In genomic region chr19:41053530-41053929, GRCm38 (mm10) we compare ENCODE assay signal across 10 mouse cellular contexts. TPM values are rescaled to one million over a fixed set of nuclear protein-coding genes. Genes with fewer than 3 reads are reported as not detected.
DNase-seq lines count a peak whose midpoint lies in the region; ATAC-seq and TF ChIP-seq lines count a peak whose summit lies in the region.
"Had no signal": no experiment of that assay in that cellular context is flagged by ENCODE, and none has a peak within 500 bp of the region (broad histone marks: within the 10 kb centered on the region; RNA-seq: fewer than 3 reads in every experiment).

No protein-coding gene starts in this region.

- H3K9ac ChIP-seq in intestine, embryonic 14.5 days (ENCODE audit: low read length), result no peak overlapping the region
- no peak overlapping the region for H3K9ac ChIP-seq in intestine, embryonic 15.5 days
- H3K9ac ChIP-seq: limb, embryonic 15.5 days had no signal

- H3K9me3 ChIP-seq in intestine, embryonic 14.5 days (ENCODE audit: control insufficient read depth, low read length), result no peaks in the 10 kb centered on the region
- H3K9me3 ChIP-seq in intestine, embryonic 15.5 days, result no peaks in the 10 kb centered on the region
- H3K9me3 ChIP-seq: limb, embryonic 15.5 days had no signal

- no peak overlapping the region for H3K27ac ChIP-seq in intestine, embryonic 14.5 days (ENCODE audit: low read depth)
- H3K27ac ChIP-seq in intestine, embryonic 15.5 days, result no peak overlapping the region
- no peak overlapping the region for H3K27ac ChIP-seq in thymus, adult 2 months (ENCODE audit: control insufficient read depth, insufficient read depth, low read length)
- H3K27ac ChIP-seq: limb, embryonic 15.5 days had no signal

- no peak for TF ChIP-seq POLR2A in thymus, adult 2 months (IDR thresholded peaks at IDR 0.05; ENCODE audit: control insufficient read depth, extremely low read depth, insufficient read depth, low read length, poor library complexity)

- peak; percentile 67 for DNase-seq in intestine, embryonic 14.5 days (ENCODE audit: low spot score)
- peak; percentile 68 for DNase-seq in ES-CJ7 (ENCODE audit: low read depth, low spot score)
- peak; percentile 54 for DNase-seq in embryo, embryonic 10.5 days (ENCODE audit: low spot score)
- peak; percentile 42 for DNase-seq in lung, postnatal 10 days
- DNase-seq in thymus, adult 2 months, result peak; percentile 74
- DNase-seq in right cerebral cortex, adult 18-20 months, result no peak
- DNase-seq in right cerebral cortex, postnatal 14 days, result no peak

- peak; percentile 79; the same call in 1 of the 2 replicates for TF ChIP-seq CTCF in thymus, adult 2 months (IDR thresholded peaks at IDR 0.05; ENCODE audit: borderline replicate concordance, control insufficient read depth, extremely low read depth, insufficient read depth, low read length, poor library complexity)

- no peak overlapping the region for H3K4me2 ChIP-seq in intestine, embryonic 14.5 days (ENCODE audit: low read length)
- H3K4me2 ChIP-seq in intestine, embryonic 15.5 days (replicated peaks), result no peak overlapping the region
- H3K4me2 ChIP-seq: limb, embryonic 15.5 days had no signal

- H3K4me1 ChIP-seq in intestine, embryonic 14.5 days (replicated peaks; ENCODE audit: control insufficient read depth, insufficient read depth, low read length), result no peaks in the 10 kb centered on the region
- peaks cover 3% of the 10 kb centered on the region; the same call in 1 of the 2 replicates for H3K4me1 ChIP-seq in intestine, embryonic 15.5 days (replicated peaks)
- peaks cover 6% of the 10 kb centered on the region; the same call in 1 of the 2 replicates for H3K4me1 ChIP-seq in thymus, adult 2 months (replicated peaks; ENCODE audit: control insufficient read depth, insufficient read depth, low read length)
- H3K4me1 ChIP-seq: limb, embryonic 15.5 days had no signal

- no peaks in the 10 kb centered on the region for H3K27me3 ChIP-seq in intestine, embryonic 14.5 days (replicated peaks; ENCODE audit: control insufficient read depth, insufficient read depth, low read length)
- H3K27me3 ChIP-seq in intestine, embryonic 15.5 days (replicated peaks), result no peaks in the 10 kb centered on the region
- no peaks in the 10 kb centered on the region for H3K27me3 ChIP-seq in thymus, adult 2 months (ENCODE audit: control insufficient read depth, insufficient read depth, low read length)
- H3K27me3 ChIP-seq: limb, embryonic 15.5 days had no signal

- WGBS in intestine, embryonic 14.5 days, result 26% methylated on average over 10 of the region's 10 CpGs
- WGBS in intestine, embryonic 15.5 days, result 32% methylated on average over 10 of the region's 10 CpGs
- 56% methylated on average over 10 of the region's 10 CpGs for WGBS in thymus, adult 2 months

- no peaks in the 10 kb centered on the region for H3K36me3 ChIP-seq in intestine, embryonic 14.5 days (ENCODE audit: control insufficient read depth, insufficient read depth, low read length)
- H3K36me3 ChIP-seq in intestine, embryonic 15.5 days, result no peaks in the 10 kb centered on the region
- H3K36me3 ChIP-seq in thymus, adult 2 months (ENCODE audit: control insufficient read depth, insufficient read depth, low read length), result peaks cover 94% of the 10 kb centered on the region
- H3K36me3 ChIP-seq: limb, embryonic 15.5 days had no signal

- no peak for ATAC-seq in intestine, embryonic 14.5 days (replicated peaks; ENCODE audit: low FRiP score, low TSS enrichment, low read depth)
- ATAC-seq in intestine, embryonic 15.5 days, result no peak

- H3K4me3 ChIP-seq in intestine, embryonic 14.5 days (ENCODE audit: low read depth, low read length), result no peak overlapping the region
- no peak overlapping the region for H3K4me3 ChIP-seq in intestine, embryonic 15.5 days (replicated peaks)
- no peak overlapping the region for H3K4me3 ChIP-seq in thymus, adult 2 months (ENCODE audit: control insufficient read depth, insufficient read depth, low read length)
- H3K4me3 ChIP-seq: limb, embryonic 15.5 days had no signal

RNA-seq across cellular contexts. Expression of gene Opalin, which starts 23.4 kb away (rescaled TPM):
- polyA plus RNA-seq in intestine, embryonic 14.5 days (2014; fragmentation: Nextera tagmentation; extraction: Ambion mirVana), result not detected in 2 replicates
- polyA plus RNA-seq in intestine, embryonic 15.5 days (2015; fragmentation: Nextera tagmentation; extraction: Ambion mirVana), result not detected in 2 replicates
- 0.13 TPM in 1 of 2 replicates, not detected in the other for polyA plus RNA-seq in thymus, adult 2 months (2012; rRNA removed)
- polyA plus RNA-seq: limb, embryonic 15.5 days; stomach, embryonic 16.5 days had no signal

RNA-seq across cellular contexts. Expression of gene Dntt, which starts 24.5 kb away (rescaled TPM):
- not detected in 2 replicates for polyA plus RNA-seq in intestine, embryonic 14.5 days (2014; fragmentation: Nextera tagmentation; extraction: Ambion mirVana)
- polyA plus RNA-seq in intestine, embryonic 15.5 days (2015; fragmentation: Nextera tagmentation; extraction: Ambion mirVana), result not detected in 2 replicates
- 401 and 406 TPM in 2 replicates for polyA plus RNA-seq in thymus, adult 2 months (2012; rRNA removed)
- polyA plus RNA-seq: limb, embryonic 15.5 days; stomach, embryonic 16.5 days had no signal

RNA-seq across cellular contexts. Expression of gene Blnk, which starts 59.2 kb away (rescaled TPM):
- 17.8 and 21.5 TPM in 2 replicates for polyA plus RNA-seq in intestine, embryonic 14.5 days (2014; fragmentation: Nextera tagmentation; extraction: Ambion mirVana)
- polyA plus RNA-seq in intestine, embryonic 15.5 days (2015; fragmentation: Nextera tagmentation; extraction: Ambion mirVana), result 19.6 and 20.5 TPM in 2 replicates
- polyA plus RNA-seq in thymus, adult 2 months (2012; rRNA removed), result 8.5 and 10.9 TPM in 2 replicates

Comparison
In these comparisons a context has a peak if more than half of its experiments do, and no peak if none do; other contexts are left out.
1. DNase-seq: peak in intestine, embryonic 14.5 days (single experiment), ES-CJ7 (single experiment), embryo, embryonic 10.5 days (single experiment), lung, postnatal 10 days (single experiment) and thymus, adult 2 months (single experiment); none in right cerebral cortex, adult 18-20 months (single experiment) and right cerebral cortex, postnatal 14 days (single experiment).
2. RNA of gene Dntt, which starts 24.5 kb away (polyA plus RNA-seq): 401 to 406 TPM in thymus, adult 2 months; not detected in intestine, embryonic 15.5 days and not detected in intestine, embryonic 14.5 days; every median in the first group is over 100 times any median in the second.